Mouse (Mus musculus) CH12.LX (cell line): ENCODE data around the gene Slc44a3.

ENCODE experiments used
- CHD2 ChIP-seq: IDR thresholded peaks from 2 replicates; pipeline ENCODE4 v1.6.1; 2011; ENCODE audit warnings: low read length, improper control_type of control experiment
- CTCF ChIP-seq, 2 experiments: IDR thresholded peaks in 1 of 2; conservative IDR thresholded peaks in 1 of 2; 2 replicates each; pipeline ENCODE4 v1.5.1; 2011 to 2012; ENCODE audit warnings: low read depth in 2 of 2, low read length in 2 of 2, improper control_type of control experiment in 1 of 2, inconsistent platforms in 1 of 2, mild to moderate bottlenecking in 1 of 2, moderate library complexity in 1 of 2
- EP300 ChIP-seq: IDR thresholded peaks from 2 replicates; pipeline ENCODE4 v1.6.1; 2011; ENCODE audit warnings: low read length, improper control_type of control experiment
- GABPA ChIP-seq: IDR thresholded peaks from 2 replicates; pipeline ENCODE4 v1.6.1; 2012; ENCODE audit warnings: low read depth, low read length, improper control_type of control experiment, inconsistent platforms; ENCODE audit not compliant: insufficient replicate concordance
- HCFC1 ChIP-seq: IDR thresholded peaks from 2 replicates; pipeline ENCODE4 v1.6.1; 2012; ENCODE audit warnings: low read depth, mild to moderate bottlenecking, inconsistent platforms, low read length, improper control_type of control experiment
- JUND ChIP-seq: conservative IDR thresholded peaks from 2 replicates; pipeline ENCODE4 v1.6.1; 2011; ENCODE audit warnings: low read depth, low read length, improper control_type of control experiment
- MAX ChIP-seq: IDR thresholded peaks from 2 replicates; pipeline ENCODE4 v1.6.1; 2011; ENCODE audit warnings: low read length, improper control_type of control experiment
- MXI1 ChIP-seq: IDR thresholded peaks from 2 replicates; pipeline ENCODE4 v1.6.1; 2011; ENCODE audit warnings: mild to moderate bottlenecking, low read depth, low read length, improper control_type of control experiment
- NELFE ChIP-seq: IDR thresholded peaks from 2 replicates; pipeline ENCODE4 v1.6.1; 2011; ENCODE audit warnings: low read depth, low read length, improper control_type of control experiment
- NRF1 ChIP-seq: IDR thresholded peaks from 2 replicates; pipeline ENCODE4 v1.6.1; 2014; ENCODE audit warnings: low read depth, mild to moderate bottlenecking, inconsistent platforms, low read length, improper control_type of control experiment, moderate library complexity
- POLR2A ChIP-seq: IDR thresholded peaks from 2 replicates; pipeline ENCODE4 v1.6.1; 2011; ENCODE audit warnings: low read depth, mild to moderate bottlenecking, improper control_type of control experiment, low read length
- POLR2AphosphoS2 ChIP-seq: IDR thresholded peaks from 2 replicates; pipeline ENCODE4 v1.6.1; 2011; ENCODE audit warnings: low read depth, low read length, improper control_type of control experiment
- ZC3H11A ChIP-seq: IDR thresholded peaks from 2 replicates; pipeline ENCODE4 v1.6.1; 2012; ENCODE audit warnings: low read depth, mild to moderate bottlenecking, inconsistent platforms, low read length, improper control_type of control experiment
- ZMIZ1 ChIP-seq: IDR thresholded peaks from 2 replicates; pipeline ENCODE4 v1.6.1; 2012; ENCODE audit warnings: low read depth, mild to moderate bottlenecking, inconsistent platforms, low read length, improper control_type of control experiment

- TF ChIP-seq JUND (no peak), CTCF (conservative IDR thresholded peaks at IDR 0.05 in 1 of 2, IDR thresholded peaks at IDR 0.05 in 1 of 2; ENCODE audit: low read depth in 2 of 2, low read length in 2 of 2) (no peak), NELFE (no peak), GABPA (no peak), CHD2 (no peak), POLR2A (no peak), MXI1 (no peak), POLR2AphosphoS2 (no peak), MAX (no peak), EP300 (no peak), ZC3H11A (no peak), NRF1 (no peak), ZMIZ1 (no peak), HCFC1 (no peak)
These were observed 83.6 kb downstream of the Slc44a3 start for GRCm38 (mm10) chr3:121448606-121449005.
